In the genomic region with DNA sequence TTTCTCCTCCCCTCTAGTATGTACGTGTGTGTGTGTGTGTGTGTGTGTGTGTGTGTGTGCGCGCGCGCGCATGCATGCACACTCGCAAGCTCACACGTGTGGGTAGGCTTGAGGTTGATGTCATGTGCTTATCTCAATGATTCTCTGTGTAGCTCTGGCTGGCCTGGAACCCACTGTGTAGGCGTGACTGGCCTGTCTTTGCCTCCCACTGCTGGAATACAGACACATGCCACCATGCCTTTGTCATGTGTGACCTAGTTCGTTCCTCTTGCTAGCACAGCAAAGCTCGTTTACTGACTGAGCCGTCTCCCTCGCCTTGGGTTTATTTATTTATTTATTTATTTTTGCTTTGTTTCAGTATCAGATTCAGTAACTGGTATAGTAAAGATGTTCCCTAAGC, we compare ENCODE assay signal across 14 mouse cellular contexts.
DNase-seq lines count a peak whose midpoint lies in the region; ATAC-seq lines count a peak whose summit lies in the region.
"Had no signal": no experiment of that assay in that cellular context is flagged by ENCODE, and none has a peak within 500 bp of the region (broad histone marks: within the 10 kb centered on the region; RNA-seq: fewer than 3 reads in every experiment).

No protein-coding gene starts in this region.

- ATAC-seq in kidney, embryonic 16.5 days (ENCODE audit: low FRiP score, low TSS enrichment), result peak; percentile 49; the same call in 1 of the 2 replicates
- peak; percentile 51; the same call in 1 of the 2 replicates for ATAC-seq in hindbrain, embryonic 14.5 days (ENCODE audit: low FRiP score)
- ATAC-seq in midbrain, embryonic 12.5 days (ENCODE audit: low FRiP score, low read depth), result 0 out of 2 replicates have a peak, but pooled peaks have one; percentile 25

- H3K36me3 ChIP-seq in kidney, embryonic 16.5 days (ENCODE audit: insufficient read depth, low read length), result no peaks in the 10 kb centered on the region
- no peaks in the 10 kb centered on the region for H3K36me3 ChIP-seq in hindbrain, embryonic 14.5 days (replicated peaks; ENCODE audit: control insufficient read depth, insufficient read depth)
- H3K36me3 ChIP-seq in midbrain, embryonic 12.5 days, result no peaks in the 10 kb centered on the region
- H3K36me3 ChIP-seq: embryonic facial prominence, embryonic 15.5 days; intestine, embryonic 15.5 days; lung, embryonic 15.5 days had no signal

- DNase-seq in kidney, postnatal 10 days, result no peak
- DNase-seq in hindbrain, embryonic 14.5 days (ENCODE audit: low spot score), result no peak
- peak; percentile 60 for DNase-seq in retina, embryonic 14.5 days (ENCODE audit: low spot score)
- no peak for DNase-seq in adrenal gland, adult 8-10 months
- no peak for DNase-seq in cerebellum, adult 11-12 months
- no peak for DNase-seq in spleen, postnatal 4 days (ENCODE audit: low spot score in 2 of 2)
- DNase-seq: adrenal gland, postnatal 10 days; B cell, adult 2 months; cerebellum, postnatal 36 days had no signal

- no peak overlapping the region for H3K9ac ChIP-seq in kidney, embryonic 16.5 days (replicated peaks; ENCODE audit: low read length)
- 0 out of 2 replicates have a peak overlapping the region, but pooled peaks have one; percentile 9 for H3K9ac ChIP-seq in hindbrain, embryonic 14.5 days
- no peak overlapping the region; the same call in 1 of the 2 replicates for H3K9ac ChIP-seq in midbrain, embryonic 12.5 days (replicated peaks)
- H3K9ac ChIP-seq: embryonic facial prominence, embryonic 15.5 days; intestine, embryonic 15.5 days; lung, embryonic 15.5 days had no signal

- peaks cover 46% of the 10 kb centered on the region for H3K4me1 ChIP-seq in kidney, embryonic 16.5 days (ENCODE audit: insufficient read depth, low read length)
- peaks cover 72% of the 10 kb centered on the region for H3K4me1 ChIP-seq in hindbrain, embryonic 14.5 days (replicated peaks; ENCODE audit: control insufficient read depth, insufficient read depth, low read length)
- H3K4me1 ChIP-seq in midbrain, embryonic 12.5 days, result peaks cover 70% of the 10 kb centered on the region

- no peak overlapping the region for H3K4me2 ChIP-seq in kidney, embryonic 16.5 days (replicated peaks; ENCODE audit: low read depth, low read length)
- no peak overlapping the region for H3K4me2 ChIP-seq in hindbrain, embryonic 14.5 days (replicated peaks)
- no peak overlapping the region for H3K4me2 ChIP-seq in midbrain, embryonic 12.5 days (replicated peaks)
- H3K4me2 ChIP-seq: embryonic facial prominence, embryonic 15.5 days; intestine, embryonic 15.5 days; lung, embryonic 15.5 days had no signal

- H3K9me3 ChIP-seq in kidney, embryonic 16.5 days (ENCODE audit: low read length), result no peaks in the 10 kb centered on the region
- no peaks in the 10 kb centered on the region for H3K9me3 ChIP-seq in hindbrain, embryonic 14.5 days (ENCODE audit: control insufficient read depth, low read length)
- H3K9me3 ChIP-seq in midbrain, embryonic 12.5 days, result no peaks in the 10 kb centered on the region
- H3K9me3 ChIP-seq: embryonic facial prominence, embryonic 15.5 days; intestine, embryonic 15.5 days; lung, embryonic 15.5 days had no signal

- no peaks in the 10 kb centered on the region for H3K27me3 ChIP-seq in kidney, embryonic 16.5 days (ENCODE audit: insufficient read depth, low read length)
- no peaks in the 10 kb centered on the region for H3K27me3 ChIP-seq in hindbrain, embryonic 14.5 days (ENCODE audit: control insufficient read depth, insufficient read depth, low read length)
- no peaks in the 10 kb centered on the region for H3K27me3 ChIP-seq in midbrain, embryonic 12.5 days
- H3K27me3 ChIP-seq: embryonic facial prominence, embryonic 15.5 days; intestine, embryonic 15.5 days; lung, embryonic 15.5 days had no signal

- no peak overlapping the region for H3K4me3 ChIP-seq in kidney, embryonic 16.5 days (ENCODE audit: low read length)
- no peak overlapping the region for H3K4me3 ChIP-seq in hindbrain, embryonic 14.5 days (replicated peaks; ENCODE audit: low read length)
- H3K4me3 ChIP-seq in midbrain, embryonic 12.5 days, result no peak overlapping the region
- H3K4me3 ChIP-seq: embryonic facial prominence, embryonic 15.5 days; intestine, embryonic 15.5 days; lung, embryonic 15.5 days had no signal

- H3K27ac ChIP-seq in kidney, embryonic 16.5 days (ENCODE audit: low read length), result no peak overlapping the region
- peak overlapping the region; percentile 88 for H3K27ac ChIP-seq in hindbrain, embryonic 14.5 days
- peak overlapping the region; percentile 83 for H3K27ac ChIP-seq in midbrain, embryonic 12.5 days (replicated peaks)
- H3K27ac ChIP-seq: intestine, embryonic 15.5 days; lung, embryonic 15.5 days had no signal

- WGBS in kidney, embryonic 16.5 days, result 76% methylated on average over 13 of the region's 13 CpGs
- 72% methylated on average over 13 of the region's 13 CpGs for WGBS in hindbrain, embryonic 14.5 days
- 76% methylated on average over 13 of the region's 13 CpGs for WGBS in midbrain, embryonic 12.5 days
